Mouse (Mus musculus) thymus, adult 2 months (tissue): Measurements from ENCODE around the gene Ap4m1. TPM values are rescaled to one million over a fixed set of nuclear protein-coding genes. Genes with fewer than 3 reads are reported as not detected.

Experiments
- DNase-seq: peaks from one replicate; pipeline ENCODE4 v3.0.0; 2021
- H3K27ac ChIP-seq: fragments of 200-500 bp; 2 replicates; pipeline ENCODE4 v1.5.1; 2012; ENCODE audit warnings: low read length, control low read depth; ENCODE audit not compliant: control insufficient read depth, insufficient read depth
- H3K27me3 ChIP-seq: fragments of 200-500 bp; 2 replicates; pipeline ENCODE4 v1.6.1; 2012; ENCODE audit warnings: mild to moderate bottlenecking, low read length, moderate library complexity, mixed read lengths; ENCODE audit not compliant: control insufficient read depth, insufficient read depth
- H3K36me3 ChIP-seq: fragments of 200-500 bp; 2 replicates; pipeline ENCODE4 v1.6.1; 2012; ENCODE audit warnings: mild to moderate bottlenecking, low read length, moderate library complexity; ENCODE audit not compliant: control insufficient read depth, insufficient read depth
- H3K4me1 ChIP-seq: fragments of 200-500 bp; replicated peaks from 2 replicates; pipeline ENCODE4 v1.6.1; 2012; ENCODE audit warnings: low read length; ENCODE audit not compliant: control insufficient read depth, insufficient read depth
- H3K4me3 ChIP-seq: fragments of 200-500 bp; 2 replicates; pipeline ENCODE4 v1.5.1; 2012; ENCODE audit warnings: mild to moderate bottlenecking, low read length, control low read depth, moderate library complexity; ENCODE audit not compliant: control insufficient read depth, insufficient read depth
- CTCF ChIP-seq: fragments of 200-500 bp; IDR thresholded peaks from 2 replicates; pipeline ENCODE4 v1.5.1; 2012; ENCODE audit warnings: mild to moderate bottlenecking, control low read depth, low read length, moderate library complexity, borderline replicate concordance; ENCODE audit not compliant: control insufficient read depth, poor library complexity, insufficient read depth; ENCODE audit errors: extremely low read depth
- POLR2A ChIP-seq: fragments of 200-500 bp; IDR thresholded peaks from 2 replicates; pipeline ENCODE4 v1.6.1; 2012; ENCODE audit warnings: mild to moderate bottlenecking, low read length, control low read depth, moderate library complexity; ENCODE audit not compliant: control insufficient read depth, poor library complexity, insufficient read depth; ENCODE audit errors: extremely low read depth
- WGBS: fragments of 180-500 bp; shearing (Covaris S2); methylation state at CpG from one replicate; pipeline ENCODE4 v1.1.7; 2018; 5-methylcytosine and 5-hydroxymethylcytosine counted together
- polyA plus RNA-seq: library from polyadenylated mRNA; depleted of rRNA; stranded (reverse); fragments of >200 nt; gene quantifications from 2 replicates; pipeline ENCODE4 v1.2.3, GENCODE M21; 2012

The Ap4m1 gene
- polyA plus RNA-seq, 1 experiment, result 44.2 TPM

DNA sequence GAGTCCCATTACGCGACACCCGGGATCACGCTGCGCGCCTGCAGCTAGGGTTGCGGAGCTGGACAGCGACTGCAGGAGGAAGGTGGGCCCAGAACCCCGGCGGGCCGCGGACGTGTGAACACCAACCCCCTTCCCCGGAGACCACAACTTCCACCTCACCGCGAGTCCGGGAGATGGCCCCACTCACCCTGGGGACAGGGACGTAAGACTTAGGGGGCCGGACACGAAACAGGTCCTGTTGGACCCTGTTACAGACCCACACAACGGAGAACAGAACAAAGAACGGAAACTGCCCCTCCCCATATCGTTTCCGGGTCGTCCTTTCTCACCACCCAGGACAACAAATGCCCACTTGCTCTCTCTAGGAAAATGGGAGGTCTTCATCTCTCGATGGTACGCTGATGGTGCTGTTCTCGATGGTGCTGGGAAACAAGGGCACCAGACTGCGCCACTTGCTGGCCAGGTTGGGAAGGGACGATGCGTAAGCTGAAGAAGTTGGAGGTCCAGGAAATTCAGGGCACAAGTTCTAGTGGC, 16.3 kb upstream of the Ap4m1 start, which contains the start of gene Zfp113:
Zfp113 (minus strand) TSS at position 302 of the 534 bp plus-strand sequence.
- WGBS, result under 1% methylated on average over 31 of the region's 31 CpGs
- TF ChIP-seq CTCF (peak; percentile 75; the same call in 1 of the 2 replicates), POLR2A (no peak)

DNA sequence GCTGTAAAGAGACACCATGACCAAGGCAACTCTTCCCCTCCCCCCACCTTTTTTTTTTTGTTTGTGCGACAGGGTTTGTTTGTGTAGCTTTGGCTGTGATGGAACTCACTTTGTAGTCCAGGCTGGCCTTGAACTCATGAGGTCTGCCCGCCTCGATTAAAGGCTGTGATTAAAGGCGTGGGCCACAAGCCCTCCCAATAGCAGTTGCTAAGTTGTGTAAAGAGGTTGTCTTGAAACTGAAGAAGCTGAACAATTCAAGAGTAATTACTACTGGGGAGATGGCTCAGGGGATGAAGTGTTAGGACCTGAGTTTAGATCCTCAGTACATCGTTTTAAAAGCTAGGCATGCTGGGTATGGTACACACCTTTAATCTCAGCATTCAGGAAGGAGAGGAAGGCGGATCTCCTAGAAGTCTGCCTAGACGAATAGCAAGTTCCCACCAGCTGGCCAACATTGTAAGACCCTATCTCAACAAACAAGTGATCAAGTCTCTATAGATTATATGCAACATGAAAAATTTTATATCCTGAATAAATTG, 11.5 kb upstream of the Ap4m1 start:
- H3K4me1 ChIP-seq, result peaks cover 4% of the 10 kb centered on the region
- H3K27ac ChIP-seq, result no peak overlapping the region
- DNase-seq, result no peak
- H3K27me3 ChIP-seq, result no peaks in the 10 kb centered on the region
- no peak overlapping the region for H3K4me3 ChIP-seq
- WGBS, result 64% methylated on average over 7 of the region's 7 CpGs
- TF ChIP-seq CTCF, result no peak
- TF ChIP-seq POLR2A, result no peak
- peaks cover 24% of the 10 kb centered on the region for H3K36me3 ChIP-seq

More for the DNA sequence above, 16.3 kb upstream of the Ap4m1 start, which contains the start of gene Zfp113:
- Histone ChIP-seq H3K36me3 (peaks cover 13% of the 10 kb centered on the region), H3K4me3 (peak within 1 kb of the TSS; percentile 85), H3K27ac (peak within 1 kb of the TSS; percentile 33), H3K4me1 (no peaks in the 10 kb centered on the region; the same call in 1 of the 2 replicates), H3K27me3 (no peaks in the 10 kb centered on the region)
- DNase-seq, result peak; percentile 91

DNA sequence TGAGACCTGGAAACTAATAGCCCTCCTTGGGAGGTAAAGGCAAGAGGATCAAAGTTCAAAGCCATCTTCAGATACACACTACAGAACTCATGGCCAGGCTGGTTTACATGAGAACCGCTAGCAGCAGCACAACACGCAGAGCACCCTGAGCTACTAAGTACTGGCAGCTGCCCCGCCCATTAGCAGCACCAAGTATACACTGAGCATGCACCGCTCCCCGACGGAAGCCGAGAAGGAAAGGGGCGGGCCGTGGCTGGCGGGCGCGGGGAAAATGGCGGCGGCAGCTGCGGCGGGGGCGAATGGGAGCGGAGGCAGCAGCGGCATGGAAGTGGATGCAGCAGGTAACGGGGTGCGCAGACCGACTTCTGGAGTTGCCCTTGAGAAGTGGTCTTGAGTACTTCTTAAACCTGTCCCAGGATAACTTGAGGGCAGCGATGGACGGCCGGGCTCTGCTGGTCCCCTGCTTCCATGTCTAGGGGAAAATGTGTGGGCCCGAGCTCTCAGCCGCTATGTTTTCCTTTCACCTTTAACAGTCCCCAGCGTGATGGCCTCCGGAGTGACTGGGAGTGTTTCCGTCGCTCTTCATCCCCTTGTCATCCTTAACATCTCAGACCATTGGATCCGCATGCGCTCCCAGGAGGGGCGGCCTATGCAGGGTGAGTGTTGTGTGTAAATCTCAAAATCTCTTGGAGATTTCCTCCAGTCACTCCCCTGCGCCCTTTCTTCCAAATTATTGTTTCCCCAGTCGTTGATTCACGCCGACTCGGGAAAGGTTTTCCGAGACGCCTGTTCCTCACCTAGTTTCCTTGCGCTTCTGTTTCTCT, 10.7 kb upstream of the Ap4m1 start, which contains the start of gene Cops6:
Cops6 (plus strand) TSS at position 230 of the 824 bp plus-strand sequence.
- peak; percentile 97 for DNase-seq
- Histone ChIP-seq H3K4me1 (peaks cover 4% of the 10 kb centered on the region), H3K27me3 (no peaks in the 10 kb centered on the region), H3K27ac (peak within 1 kb of the TSS; percentile 1; the same call in 1 of the 2 replicates), H3K4me3 (peak within 1 kb of the TSS; percentile 88), H3K36me3 (peaks cover 32% of the 10 kb centered on the region)
- WGBS, result 1% methylated on average over 42 of the region's 42 CpGs
- TF ChIP-seq CTCF, result 0 out of 2 replicates have a peak, but pooled peaks have one; percentile 33
- TF ChIP-seq POLR2A, result peak; percentile 79

DNA sequence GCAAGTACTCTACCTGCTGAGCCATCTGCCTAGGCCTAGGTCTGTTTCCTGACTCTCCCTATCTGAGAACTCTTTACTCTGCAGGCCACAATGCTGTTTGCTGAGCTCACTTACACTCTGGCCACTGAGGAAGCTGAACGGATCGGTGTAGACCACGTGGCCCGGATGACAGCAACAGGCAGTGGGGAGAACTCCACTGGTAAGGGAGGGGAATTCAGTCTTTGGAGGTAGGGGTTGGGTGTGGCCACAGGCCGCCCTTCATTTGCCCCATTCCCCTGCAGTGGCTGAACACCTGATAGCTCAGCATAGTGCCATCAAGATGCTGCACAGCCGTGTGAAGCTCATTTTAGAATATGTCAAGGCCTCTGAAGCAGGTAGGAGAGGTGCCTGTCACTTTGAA, 8.8 kb upstream of the Ap4m1 start:
- no peak overlapping the region for H3K4me3 ChIP-seq
- WGBS, result 86% methylated on average over 6 of the region's 6 CpGs
- H3K27me3 ChIP-seq, result no peaks in the 10 kb centered on the region
- no peak overlapping the region for H3K27ac ChIP-seq
- H3K36me3 ChIP-seq, result peaks cover 49% of the 10 kb centered on the region
- no peak for DNase-seq
- TF ChIP-seq CTCF, result no peak
- TF ChIP-seq POLR2A, result no peak
- H3K4me1 ChIP-seq, result peaks cover 4% of the 10 kb centered on the region

DNA sequence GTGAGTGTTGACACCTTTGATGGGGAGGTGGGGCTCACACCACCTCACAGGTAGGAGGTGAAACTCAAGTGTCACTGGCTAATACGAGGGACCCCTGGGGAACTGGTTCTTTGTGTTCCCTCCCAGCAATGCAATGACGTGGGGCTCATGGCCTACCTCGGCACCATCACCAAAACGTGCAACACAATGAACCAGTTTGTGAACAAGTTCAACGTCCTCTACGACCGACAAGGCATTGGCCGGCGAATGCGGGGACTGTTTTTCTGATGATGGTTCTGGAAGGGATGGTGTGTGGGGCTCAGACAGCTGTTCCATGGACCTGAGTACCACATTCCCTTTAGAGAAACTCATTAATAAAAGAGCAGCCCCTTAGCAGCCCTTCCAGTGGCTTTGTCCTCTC, 8.2 kb upstream of the Ap4m1 start:
- H3K36me3 ChIP-seq, result peaks cover 55% of the 10 kb centered on the region
- H3K4me3 ChIP-seq, result no peak overlapping the region
- H3K4me1 ChIP-seq, result peaks cover 4% of the 10 kb centered on the region
- 92% methylated on average over 10 of the region's 10 CpGs for WGBS
- no peaks in the 10 kb centered on the region for H3K27me3 ChIP-seq
- TF ChIP-seq CTCF (no peak), POLR2A (no peak)
- no peak overlapping the region for H3K27ac ChIP-seq
- DNase-seq, result no peak

DNA sequence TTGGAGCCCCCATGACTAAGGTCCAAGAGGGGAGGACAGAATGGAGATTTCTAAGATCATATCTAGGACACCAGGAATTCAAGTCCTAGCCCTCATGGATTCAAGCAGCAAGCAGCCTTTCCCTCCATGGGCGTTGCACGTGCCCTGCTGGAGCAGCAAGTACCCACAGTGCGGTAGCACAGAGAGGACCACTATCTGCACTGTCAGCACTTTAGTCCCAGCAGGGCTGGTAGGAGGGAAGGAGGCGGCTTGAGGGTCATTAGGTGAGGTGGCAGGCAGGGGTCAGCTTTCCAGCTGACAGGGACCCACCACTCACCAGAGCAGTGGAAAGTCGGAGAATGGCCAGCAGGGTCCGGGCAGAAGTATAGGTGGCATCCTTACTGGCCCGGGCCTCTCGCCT, 6.2 kb upstream of the Ap4m1 start:
- 96% methylated on average over 8 of the region's 8 CpGs for WGBS
- Histone ChIP-seq H3K4me1 (peaks cover 4% of the 10 kb centered on the region), H3K27ac (no peak overlapping the region), H3K4me3 (no peak overlapping the region), H3K27me3 (no peaks in the 10 kb centered on the region), H3K36me3 (peaks cover 62% of the 10 kb centered on the region)
- DNase-seq, result no peak
- no peak for TF ChIP-seq CTCF
- no peak for TF ChIP-seq POLR2A
